Mouse (Mus musculus) C2C12 (cell line): ENCODE measurements around the gene Itgad.

ENCODE experiments used
- CEBPB ChIP-seq: IDR thresholded peaks from one replicate; pipeline ENCODE4 v1.6.1; 2011; ENCODE audit warnings: low read depth, mild to moderate bottlenecking, control low read depth, moderate library complexity
- CTCF ChIP-seq: IDR thresholded peaks from one replicate; pipeline ENCODE4 v1.5.1; 2011; ENCODE audit not compliant: control insufficient read depth, insufficient read depth, insufficient read length
- FOSL1 ChIP-seq: IDR thresholded peaks from one replicate; pipeline ENCODE4 v1.8.0; 2011; ENCODE audit warnings: mild to moderate bottlenecking, low read length; ENCODE audit not compliant: poor library complexity, insufficient read depth, severe bottlenecking
- MAX ChIP-seq: IDR thresholded peaks from one replicate; pipeline ENCODE4 v1.6.1; 2011; ENCODE audit warnings: mild to moderate bottlenecking, control low read depth
- MYOD1 ChIP-seq: IDR thresholded peaks from one replicate; pipeline ENCODE4 v1.6.1; 2011; ENCODE audit warnings: low read depth; ENCODE audit not compliant: control insufficient read depth, insufficient read length
- MYOG ChIP-seq: IDR thresholded peaks from one replicate; pipeline ENCODE4 v1.6.1; 2011; ENCODE audit not compliant: control insufficient read depth, insufficient read length; ENCODE audit errors: extremely low read depth
- USF1 ChIP-seq: IDR thresholded peaks from one replicate; pipeline ENCODE4 v1.6.1; 2011; ENCODE audit warnings: low read depth, mild to moderate bottlenecking, control low read depth, moderate library complexity

DNA sequence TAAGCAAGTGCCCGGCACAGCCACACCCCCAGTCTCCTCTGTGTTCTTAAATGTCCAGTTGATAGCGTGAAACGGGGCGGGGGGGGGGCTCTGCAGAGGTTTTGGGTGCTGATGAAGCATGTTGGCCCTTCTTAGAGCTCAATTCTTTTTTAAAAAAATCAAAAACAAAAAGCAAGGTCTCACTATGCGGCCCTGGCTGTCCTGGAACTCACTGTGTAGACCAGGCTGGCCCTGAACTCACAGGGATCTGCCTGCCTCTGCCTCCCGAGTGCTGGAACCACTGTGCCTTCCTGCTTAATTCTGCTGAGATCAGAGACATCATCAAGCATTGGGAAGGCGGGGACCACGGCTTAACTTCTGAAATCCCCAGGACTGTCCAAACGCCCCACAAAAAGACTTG lies 47.4 kb downstream of the Itgad start:
- TF ChIP-seq CTCF (no peak), MYOD1 (no peak), MAX (no peak), USF1 (no peak), CEBPB (no peak), MYOG (no peak), FOSL1 (no peak)
